Mouse (Mus musculus) erythroblast, embryonic 14.5 days (primary cell): ENCODE measurements around the gene Epo.

Source experiments
- GATA1 ChIP-seq: IDR thresholded peaks from 2 replicates; pipeline ENCODE4 v1.6.1; 2012; ENCODE audit warnings: low read length, inconsistent platforms, mixed read lengths
- TAL1 ChIP-seq: IDR thresholded peaks from 3 replicates; pipeline ENCODE4 v1.6.1; 2012; ENCODE audit warnings: low read length, inconsistent platforms, mixed read lengths

- no peak for TF ChIP-seq GATA1
- TF ChIP-seq TAL1 = no peak
These were observed 1.7 kb upstream of the Epo start for GRCm38 (mm10) chr5:137534762-137535161.
